Mouse (Mus musculus) forebrain, embryonic 13.5 days (tissue): Measurements from ENCODE around the gene Klhl21. TPM values are rescaled to one million over a fixed set of nuclear protein-coding genes. Genes with fewer than 3 reads are reported as not detected.

ENCODE experiments used
- ATAC-seq: fragments of 200-750 bp; cut with Nextera tagmentation; 2 replicates; pipeline ENCODE4 v1.8.0; 2017
- H3K27ac ChIP-seq: fragments of 300-500 bp; sonication (generic); 2 replicates; pipeline ENCODE4 v1.5.1; 2015; ENCODE audit warnings: inconsistent platforms, mild to moderate bottlenecking, moderate library complexity
- H3K27me3 ChIP-seq: fragments of 300-500 bp; sonication (generic); 2 replicates; pipeline ENCODE4 v1.6.1; 2015; ENCODE audit warnings: mild to moderate bottlenecking, inconsistent platforms
- H3K36me3 ChIP-seq: fragments of 300-500 bp; sonication (generic); 2 replicates; pipeline ENCODE4 v1.6.1; 2015; ENCODE audit warnings: mild to moderate bottlenecking, inconsistent platforms; ENCODE audit not compliant: poor library complexity, severe bottlenecking
- H3K4me1 ChIP-seq: fragments of 300-500 bp; sonication (generic); 2 replicates; pipeline ENCODE4 v1.6.1; 2015; ENCODE audit warnings: inconsistent platforms
- H3K4me2 ChIP-seq: fragments of 300-500 bp; sonication (generic); 2 replicates; pipeline ENCODE4 v1.6.1; 2015; ENCODE audit warnings: inconsistent platforms, mild to moderate bottlenecking, moderate library complexity
- H3K4me3 ChIP-seq: fragments of 300-500 bp; sonication (generic); 2 replicates; pipeline ENCODE4 v1.5.1; 2015; ENCODE audit warnings: mild to moderate bottlenecking, inconsistent platforms
- H3K9ac ChIP-seq: fragments of 300-500 bp; sonication (generic); 2 replicates; pipeline ENCODE4 v1.6.1; 2015; ENCODE audit warnings: mild to moderate bottlenecking, inconsistent platforms
- H3K9me3 ChIP-seq: fragments of 300-500 bp; sonication (generic); replicated peaks from 2 replicates; pipeline ENCODE4 v1.6.1; 2016; ENCODE audit warnings: inconsistent platforms
- polyA plus RNA-seq: library from polyadenylated mRNA; unstranded; fragments of >200 nt; fragmentation: Nextera tagmentation; extraction: Ambion mirVana; gene quantifications from 2 replicates; pipeline ENCODE4 v1.2.1, GENCODE M21; 2015

The Klhl21 gene
- polyA plus RNA-seq, 1 experiment from 2014 or later = 3.0 TPM

DNA sequence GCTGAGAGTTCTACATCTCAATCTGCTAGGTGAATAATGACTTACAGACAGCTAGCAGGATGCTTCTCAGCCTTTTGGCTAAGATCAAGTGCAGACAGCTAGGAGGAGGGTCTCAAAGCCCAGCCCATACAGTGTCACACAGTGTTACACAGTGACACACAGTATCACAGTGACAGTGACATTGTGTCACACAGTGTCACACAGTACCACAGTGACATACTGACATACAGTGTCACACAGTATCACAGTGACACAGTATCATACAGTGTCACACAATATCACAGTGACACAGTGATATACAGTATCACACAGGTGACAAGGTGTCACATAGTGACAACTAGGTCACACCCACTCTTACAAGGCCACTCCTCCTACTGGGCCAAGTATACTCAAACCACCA, 58.7 kb downstream of the Klhl21 start:
- no peaks in the 10 kb centered on the region for H3K9me3 ChIP-seq
- H3K9ac ChIP-seq = no peak overlapping the region
- H3K27me3 ChIP-seq = no peaks in the 10 kb centered on the region
- H3K4me1 ChIP-seq = peaks cover 3% of the 10 kb centered on the region; the same call in 1 of the 2 replicates
- H3K36me3 ChIP-seq = no peaks in the 10 kb centered on the region; the same call in 1 of the 2 replicates
- no peak for ATAC-seq
- no peak overlapping the region for H3K4me3 ChIP-seq
- no peak overlapping the region for H3K4me2 ChIP-seq
- no peak overlapping the region for H3K27ac ChIP-seq

Other genes starting within 250 kb of the Klhl21 start
- gene Camta1, start 146.9 kb upstream of the Klhl21 start, polyA plus RNA-seq = 138 and 150 TPM in 2 replicates
- gene Dnajc11, start 75.1 kb upstream of the Klhl21 start, polyA plus RNA-seq = 77.0 and 89.2 TPM in 2 replicates
- 39.6 and 40.6 TPM in 2 replicates for gene Thap3, start 19.8 kb upstream of the Klhl21 start, polyA plus RNA-seq
- gene Phf13, start 12.5 kb upstream of the Klhl21 start, polyA plus RNA-seq = 17.6 and 19.4 TPM in 2 replicates
- gene Zbtb48, start 18.9 kb downstream of the Klhl21 start, polyA plus RNA-seq = 18.5 and 25.2 TPM in 2 replicates
- gene Tas1r1, start 29.8 kb downstream of the Klhl21 start, polyA plus RNA-seq = 0.53 and 0.83 TPM in 2 replicates
- 22.5 and 25.8 TPM in 2 replicates for gene Nol9, start 30.5 kb downstream of the Klhl21 start, polyA plus RNA-seq
- gene Plekhg5, start 63.7 kb downstream of the Klhl21 start, polyA plus RNA-seq = 8.4 and 9.2 TPM in 2 replicates
- 0.38 and 0.88 TPM in 2 replicates for gene Tnfrsf25, start 107.1 kb downstream of the Klhl21 start, polyA plus RNA-seq
- 0.10 and 0.13 TPM in 2 replicates for gene Espn, start 143.6 kb downstream of the Klhl21 start, polyA plus RNA-seq
- gene Hes2, start 150.1 kb downstream of the Klhl21 start, polyA plus RNA-seq = not detected in 2 replicates
- gene Acot7, start 169.3 kb downstream of the Klhl21 start, polyA plus RNA-seq = 126 and 135 TPM in 2 replicates